Mouse (Mus musculus) adrenal gland, postnatal 10 days (tissue): ENCODE measurements around the gene Wdr11. TPM values are rescaled to one million over a fixed set of nuclear protein-coding genes. Genes with fewer than 3 reads are reported as not detected.

ENCODE experiments used
- DNase-seq: peaks from one replicate; pipeline ENCODE4 v3.0.0; 2021; ENCODE audit warnings: mixed read lengths
- long read RNA-seq, 2 experiments: library from polyadenylated mRNA; stranded (forward); transcript quantifications; one replicate each; pipeline ENCODE4 v2.0.0; 2021
- total RNA-seq, 2 experiments: library from RNA; stranded (reverse); gene quantifications; 2 replicates each; pipeline ENCODE4 v1.2.3; 2021

Wdr11 gene
- 10 to 100 TPM; 37.6 to 45.6 TPM for total RNA-seq
- long read RNA-seq, experiment 1, full-length matches to known transcripts: 9 of 22 reads
- long read RNA-seq, experiment 1, partial matches to known transcripts: 10 of 22 reads
- long read RNA-seq, experiment 1, other reads (novel, unspliced or antisense): 3 of 22 reads
- long read RNA-seq, experiment 2, full-length matches to known transcripts: 12 of 17 reads
- long read RNA-seq, experiment 2, partial matches to known transcripts: 4 of 17 reads
- long read RNA-seq, experiment 2, other reads (novel, unspliced or antisense): 1 of 17 reads

- DNase-seq: peak; percentile 85
These were observed at the start of gene Wdr11 for GRCm38 (mm10) chr7:129591371-129592131. Wdr11 (plus strand) TSS chr7:129591863.

GRCm38 (mm10) chr7:129567541-129567940 lies 24.1 kb upstream of the Wdr11 start:
- DNase-seq: peak; percentile 57

GRCm38 (mm10) chr7:129568338-129568737 lies 23.3 kb upstream of the Wdr11 start:
- no peak for DNase-seq

DNA sequence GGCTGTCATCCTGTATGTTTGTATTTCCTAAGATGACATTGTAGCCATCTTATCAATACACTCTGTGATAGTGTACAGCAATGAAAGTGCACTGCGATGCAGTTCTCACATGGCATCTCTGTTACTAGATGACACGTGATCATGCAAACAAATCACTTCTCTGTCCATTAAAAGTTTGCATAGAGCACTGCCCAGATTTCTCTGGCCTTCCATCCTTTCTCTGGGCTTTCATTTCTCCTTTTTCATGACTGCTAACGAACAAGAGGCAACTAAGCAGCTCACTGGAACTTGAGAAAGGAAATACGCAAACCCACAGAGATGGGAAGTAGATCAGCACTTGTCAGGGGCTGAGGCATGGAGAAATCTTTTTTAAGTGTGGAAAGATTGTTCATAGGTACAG lies 17.2 kb upstream of the Wdr11 start:
- DNase-seq: no peak

GRCm38 (mm10) chr7:129575110-129575784 lies 16.4 kb upstream of the Wdr11 start:
- DNase-seq: no peak

DNA sequence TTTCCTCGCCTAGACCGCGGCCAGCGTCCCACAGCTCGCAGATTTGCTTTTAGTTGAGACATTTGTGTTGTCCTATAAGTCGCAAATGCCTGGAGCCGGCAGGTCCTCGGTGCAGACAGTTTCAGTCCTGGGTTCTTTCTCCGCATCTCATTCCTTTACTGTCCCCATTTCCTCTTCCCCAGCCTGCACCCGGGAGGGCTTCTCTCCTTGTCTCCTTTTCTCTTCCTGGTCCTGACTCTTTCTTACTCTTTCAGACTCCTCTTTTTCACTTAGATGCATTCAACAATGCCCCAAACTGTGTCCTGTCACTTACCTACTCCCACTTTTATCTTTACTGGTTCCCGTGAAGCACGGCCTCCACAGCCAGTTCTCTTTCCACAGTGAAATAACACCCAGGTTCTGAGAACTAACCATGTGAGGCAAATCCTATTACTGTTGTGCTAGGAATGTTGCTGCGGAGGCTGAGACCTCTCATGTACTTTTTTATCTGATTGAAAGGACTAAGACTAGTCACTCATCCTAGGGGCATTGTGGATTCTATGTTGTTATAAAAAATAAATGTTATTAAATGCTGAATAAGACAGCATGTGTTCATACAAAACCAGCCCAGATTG lies 576 bp downstream of the Wdr11 start:
- DNase-seq: no peak

DNA sequence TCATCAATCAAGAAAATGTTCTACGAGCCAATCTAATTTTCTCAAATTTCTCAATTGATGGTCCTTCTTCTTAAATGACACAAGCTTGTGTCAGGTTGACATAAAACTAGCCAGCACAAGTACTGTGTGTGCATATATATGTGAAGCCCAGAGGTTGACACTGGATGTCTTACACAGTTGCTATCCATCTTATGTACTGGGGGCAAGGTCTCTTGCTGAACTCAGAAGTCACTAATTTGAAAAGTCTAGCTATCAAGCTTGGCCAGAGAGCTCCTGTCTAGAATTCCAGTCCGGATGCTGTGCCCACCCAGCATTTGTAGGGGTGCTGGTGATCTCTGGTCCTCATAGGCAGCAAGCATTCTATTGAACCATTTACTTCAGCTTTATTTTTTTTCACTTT lies 5.5 kb downstream of the Wdr11 start:
- no peak for DNase-seq

- no peak for DNase-seq
These were observed 14.6 kb downstream of the Wdr11 start for GRCm38 (mm10) chr7:129606291-129606690.

GRCm38 (mm10) chr7:129621141-129621540 lies 29.5 kb downstream of the Wdr11 start:
- peak; percentile 20 for DNase-seq

DNA sequence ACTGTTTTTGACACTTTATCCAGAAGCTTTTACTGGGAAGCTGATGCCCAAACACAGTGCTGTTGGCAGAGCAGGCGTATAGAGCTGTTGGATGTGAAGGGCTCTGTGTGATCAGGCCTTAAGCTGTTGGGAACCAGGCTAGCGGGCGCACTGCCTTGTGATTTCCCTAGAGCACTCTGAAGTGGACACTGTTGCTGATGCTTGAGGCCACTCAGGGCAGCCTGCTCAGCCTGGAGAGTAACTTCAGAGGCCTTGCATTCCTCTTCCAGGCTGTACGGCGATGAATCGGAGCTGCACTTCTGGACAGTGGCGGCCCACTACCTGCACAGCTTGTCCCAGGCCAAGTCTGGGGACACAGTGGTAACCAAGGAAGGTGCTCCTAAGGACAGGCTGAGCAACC lies 38.7 kb downstream of the Wdr11 start:
- no peak for DNase-seq

- DNase-seq: no peak
These were observed 39.8 kb downstream of the Wdr11 start for GRCm38 (mm10) chr7:129631453-129631852.

DNA sequence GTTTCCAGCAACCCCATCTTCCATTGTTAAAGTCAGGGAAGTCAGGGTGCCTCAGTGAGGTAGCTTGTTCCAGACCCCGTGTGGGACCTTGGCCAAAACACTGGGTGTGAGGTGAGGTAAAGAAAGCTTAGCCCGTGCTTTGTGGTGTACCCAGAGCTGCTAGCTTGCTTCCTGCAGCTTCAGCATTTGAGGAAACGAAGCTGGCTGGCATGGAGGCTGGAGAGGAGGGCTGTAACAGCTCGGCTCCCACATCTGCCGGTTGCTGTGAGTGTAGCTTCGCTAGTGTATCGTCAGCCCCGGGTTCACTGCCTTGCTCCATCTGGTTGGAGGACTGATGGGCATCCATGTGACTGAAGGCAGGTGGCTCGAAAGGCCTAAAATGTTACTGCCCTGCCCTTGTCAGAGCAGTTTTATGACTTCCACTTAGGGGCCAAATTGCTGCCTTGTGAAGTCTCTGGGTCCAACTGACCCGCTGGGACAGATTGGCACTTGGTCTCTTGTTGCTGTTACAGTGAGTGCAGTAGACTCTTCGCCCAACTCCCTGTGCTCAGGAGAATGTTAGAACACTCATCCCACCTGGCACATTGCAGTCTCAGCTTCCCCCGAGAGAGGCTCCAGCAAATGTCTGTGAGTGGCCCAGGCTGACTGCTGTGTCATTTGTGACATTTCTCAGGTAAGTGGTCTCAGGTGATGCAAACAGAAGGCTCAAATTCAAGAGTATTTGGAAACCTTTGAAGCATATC lies 44.4 kb downstream of the Wdr11 start:
- no peak for DNase-seq

DNA sequence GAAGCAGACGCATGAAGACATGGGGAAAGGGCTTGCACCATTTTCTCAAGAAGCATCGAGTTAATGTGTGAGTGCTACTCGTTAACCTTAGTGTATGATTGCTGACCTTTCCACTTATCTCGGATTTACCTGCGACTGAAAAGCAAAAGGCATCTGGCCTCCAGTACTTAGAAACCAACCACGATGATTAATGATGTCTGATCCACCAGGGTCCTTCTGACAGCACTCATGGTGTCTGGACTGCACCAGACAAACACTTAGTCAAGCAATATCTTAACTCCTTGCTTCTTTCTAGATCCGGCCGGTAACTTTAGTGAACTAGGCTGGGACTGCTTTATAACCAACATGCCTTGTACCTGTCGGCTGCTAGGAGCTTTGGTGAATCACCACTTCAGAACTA lies 45.3 kb downstream of the Wdr11 start:
- DNase-seq: no peak

- DNase-seq: no peak
These were observed 46.3 kb downstream of the Wdr11 start for GRCm38 (mm10) chr7:129637906-129638475.

DNA sequence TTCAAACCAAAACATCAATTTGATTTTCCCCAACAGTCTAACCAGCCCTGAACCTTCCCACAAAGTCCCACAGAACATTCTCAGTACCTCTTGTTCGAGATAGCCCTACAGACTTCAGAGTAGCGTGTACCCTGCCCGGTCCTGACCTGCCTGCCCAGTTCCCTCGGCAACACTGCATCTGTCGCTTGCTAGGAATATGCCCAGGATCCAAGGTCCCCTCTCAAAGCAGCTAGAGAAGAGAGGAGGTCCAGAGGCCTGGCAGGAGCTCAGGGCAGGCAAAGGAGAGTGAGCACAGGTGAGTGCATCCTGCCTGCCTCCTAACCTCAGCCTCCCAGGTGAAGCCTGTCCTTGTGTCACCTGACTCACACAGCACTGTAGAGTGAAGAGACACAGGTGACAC lies 47.3 kb downstream of the Wdr11 start:
- no peak for DNase-seq

- DNase-seq: no peak
These were observed 48.2 kb downstream of the Wdr11 start for GRCm38 (mm10) chr7:129639833-129640232.

DNA sequence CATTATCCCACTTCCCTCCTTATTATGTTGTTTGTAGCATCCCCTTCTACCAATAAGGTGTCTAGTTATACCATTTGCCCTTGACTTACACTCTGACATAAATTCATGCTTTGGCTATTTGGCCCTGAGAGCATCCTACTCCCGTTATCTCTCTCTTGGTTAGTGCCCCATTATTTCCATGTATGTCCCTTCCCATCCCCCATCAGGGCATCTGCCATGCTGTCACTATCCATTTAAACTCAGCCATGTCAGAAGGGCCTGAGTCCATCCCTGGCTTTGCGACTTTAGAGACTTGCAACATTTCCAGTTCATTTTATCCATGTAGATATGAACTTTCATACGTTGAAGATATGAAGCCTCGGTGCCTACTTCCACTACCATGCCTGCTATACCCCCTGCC lies 51.6 kb downstream of the Wdr11 start:
- no peak for DNase-seq

GRCm38 (mm10) chr7:129647798-129648197 lies 56.1 kb downstream of the Wdr11 start:
- DNase-seq: no peak

DNA sequence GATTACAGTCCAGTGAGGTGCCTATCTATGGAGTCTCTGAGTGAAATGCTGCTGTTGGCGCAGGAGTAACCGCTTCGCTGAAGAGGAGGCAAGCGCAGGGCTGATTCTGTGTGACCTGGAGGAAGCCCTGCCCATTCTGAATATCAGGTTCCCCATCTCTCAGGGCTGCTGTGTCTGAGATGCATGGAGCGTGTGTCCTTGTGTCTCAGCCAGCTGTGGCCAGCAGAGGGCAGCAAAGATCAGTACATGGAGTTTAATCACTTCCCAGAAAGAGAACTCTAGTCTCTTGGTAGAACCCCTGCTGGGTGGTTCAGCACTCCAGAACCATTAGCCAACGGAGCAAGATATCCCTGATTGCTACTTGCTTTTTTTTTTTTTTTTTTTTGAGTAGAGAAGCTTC lies 57.3 kb downstream of the Wdr11 start:
- DNase-seq: peak; percentile 94

DNA sequence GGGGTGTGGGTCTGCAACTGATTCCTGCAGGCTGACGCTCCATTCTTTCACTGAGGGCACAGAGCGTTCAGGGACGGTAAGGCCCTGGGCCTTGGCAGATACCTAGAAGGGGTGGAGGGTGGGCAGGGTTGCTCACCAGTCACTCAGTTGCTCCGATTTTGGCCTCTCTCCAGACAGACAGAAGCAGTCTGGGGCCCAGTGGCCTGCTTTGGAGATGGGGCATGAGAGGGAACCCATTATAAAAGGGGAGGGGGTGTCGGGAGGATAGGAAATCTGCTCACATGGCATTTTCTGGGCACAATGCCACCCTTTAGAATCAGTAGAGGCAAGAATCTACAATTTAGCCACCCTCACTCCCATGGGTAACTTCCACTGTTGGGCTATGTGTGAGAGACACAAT lies 59.1 kb downstream of the Wdr11 start:
- DNase-seq: no peak

GRCm38 (mm10) chr7:129651781-129652180 lies 60.1 kb downstream of the Wdr11 start:
- DNase-seq: no peak
